Mouse (Mus musculus) cortical plate, adult 2 months (tissue): Measurements from ENCODE around the gene Kif6. TPM values are rescaled to one million over a fixed set of nuclear protein-coding genes. Genes with fewer than 3 reads are reported as not detected.

Source experiments
- H3K27ac ChIP-seq: fragments of 200-500 bp; 2 replicates; pipeline ENCODE4 v1.5.1; 2012; ENCODE audit warnings: low read length, control low read depth, inconsistent platforms; ENCODE audit not compliant: insufficient read depth
- H3K4me1 ChIP-seq: fragments of 200-500 bp; 2 replicates; pipeline ENCODE4 v1.6.1; 2011; ENCODE audit warnings: low read length; ENCODE audit not compliant: control insufficient read depth, insufficient read depth
- H3K4me3 ChIP-seq: fragments of 200-500 bp; 2 replicates; pipeline ENCODE4 v1.5.1; 2011; ENCODE audit warnings: mild to moderate bottlenecking, low read length, control low read depth; ENCODE audit not compliant: insufficient read depth
- CTCF ChIP-seq: fragments of 200-500 bp; IDR thresholded peaks from 2 replicates; pipeline ENCODE4 v1.5.1; 2011; ENCODE audit warnings: mild to moderate bottlenecking, control low read depth, low read length; ENCODE audit not compliant: insufficient read depth; ENCODE audit errors: extremely low read depth
- POLR2A ChIP-seq: fragments of 200-500 bp; IDR thresholded peaks from 2 replicates; pipeline ENCODE4 v1.6.1; 2011; ENCODE audit warnings: mild to moderate bottlenecking, low read length, control low read depth; ENCODE audit not compliant: insufficient read depth; ENCODE audit errors: extremely low read depth
- polyA plus RNA-seq: library from polyadenylated mRNA; depleted of rRNA; stranded (reverse); fragments of >200 nt; gene quantifications from 2 replicates; pipeline ENCODE4 v1.2.3, GENCODE M21; 2012

Kif6 gene
- polyA plus RNA-seq, 1 experiment = 1.9 TPM

GRCm38 (mm10) chr17:49824142-49824840, 209.4 kb downstream of the Kif6 start:
- TF ChIP-seq CTCF (no peak), POLR2A (no peak)
- H3K27ac ChIP-seq = no peak overlapping the region
- H3K4me1 ChIP-seq = peaks cover 2% of the 10 kb centered on the region; the same call in 1 of the 2 replicates

GRCm38 (mm10) chr17:49824841-49825450, 210.0 kb downstream of the Kif6 start:
- Histone ChIP-seq H3K4me3 (no peak overlapping the region), H3K27ac (no peak overlapping the region), H3K4me1 (peaks cover 2% of the 10 kb centered on the region; the same call in 1 of the 2 replicates)
- TF ChIP-seq POLR2A (no peak), CTCF (no peak)

More at GRCm38 (mm10) chr17:49824142-49824840, 209.4 kb downstream of the Kif6 start:
- H3K4me3 ChIP-seq = no peak overlapping the region

GRCm38 (mm10) chr17:49825831-49826230, 210.9 kb downstream of the Kif6 start:
- TF ChIP-seq CTCF (no peak), POLR2A (no peak)
- Histone ChIP-seq H3K4me1 (peaks cover 2% of the 10 kb centered on the region; the same call in 1 of the 2 replicates), H3K27ac (no peak overlapping the region), H3K4me3 (no peak overlapping the region)

- H3K4me1 ChIP-seq = no peaks in the 10 kb centered on the region
- no peak overlapping the region for H3K4me3 ChIP-seq
- no peak overlapping the region for H3K27ac ChIP-seq
- TF ChIP-seq POLR2A (no peak), CTCF (no peak)
Observed at GRCm38 (mm10) chr17:49831745-49832144, 216.8 kb downstream of the Kif6 start.

GRCm38 (mm10) chr17:49834044-49834545, 219.2 kb downstream of the Kif6 start:
- Histone ChIP-seq H3K27ac (no peak overlapping the region), H3K4me3 (no peak overlapping the region)
- TF ChIP-seq POLR2A (no peak), CTCF (no peak)

GRCm38 (mm10) chr17:49837417-49837816, 222.5 kb downstream of the Kif6 start:
- Histone ChIP-seq H3K4me1 (no peaks in the 10 kb centered on the region), H3K4me3 (no peak overlapping the region), H3K27ac (no peak overlapping the region)
- TF ChIP-seq CTCF (no peak), POLR2A (no peak)

More at GRCm38 (mm10) chr17:49834044-49834545, 219.2 kb downstream of the Kif6 start:
- H3K4me1 ChIP-seq = no peaks in the 10 kb centered on the region

GRCm38 (mm10) chr17:49839243-49839642, 224.3 kb downstream of the Kif6 start:
- TF ChIP-seq POLR2A = no peak
- H3K27ac ChIP-seq = no peak overlapping the region
- H3K4me1 ChIP-seq = no peaks in the 10 kb centered on the region
- no peak overlapping the region for H3K4me3 ChIP-seq

GRCm38 (mm10) chr17:49851210-49851609, 236.3 kb downstream of the Kif6 start:
- no peak overlapping the region for H3K4me3 ChIP-seq
- H3K27ac ChIP-seq = no peak overlapping the region
- H3K4me1 ChIP-seq = no peaks in the 10 kb centered on the region
- TF ChIP-seq CTCF (no peak), POLR2A (no peak)

GRCm38 (mm10) chr17:49852183-49852582, 237.2 kb downstream of the Kif6 start:
- Histone ChIP-seq H3K4me3 (no peak overlapping the region), H3K27ac (no peak overlapping the region), H3K4me1 (no peaks in the 10 kb centered on the region)
- TF ChIP-seq CTCF = peak; percentile 53
- TF ChIP-seq POLR2A = no peak

- TF ChIP-seq CTCF (no peak), POLR2A (no peak)
- Histone ChIP-seq H3K4me1 (peaks cover 4% of the 10 kb centered on the region), H3K27ac (no peak overlapping the region), H3K4me3 (no peak overlapping the region)
Observed at GRCm38 (mm10) chr17:49855785-49856184, 240.8 kb downstream of the Kif6 start.
